Mouse (Mus musculus): ENCODE results near the gene Ryr3.

GRCm38 (mm10) chr2:112877404-112877803 is 339.5 kb downstream of the Ryr3 start:
- TF ChIP-seq CTCF (IDR thresholded peaks at IDR 0.05; ENCODE audit: low read depth) (no peak), EP300 (IDR thresholded peaks at IDR 0.05; ENCODE audit: low read depth) (no peak)
